In the genomic region with DNA sequence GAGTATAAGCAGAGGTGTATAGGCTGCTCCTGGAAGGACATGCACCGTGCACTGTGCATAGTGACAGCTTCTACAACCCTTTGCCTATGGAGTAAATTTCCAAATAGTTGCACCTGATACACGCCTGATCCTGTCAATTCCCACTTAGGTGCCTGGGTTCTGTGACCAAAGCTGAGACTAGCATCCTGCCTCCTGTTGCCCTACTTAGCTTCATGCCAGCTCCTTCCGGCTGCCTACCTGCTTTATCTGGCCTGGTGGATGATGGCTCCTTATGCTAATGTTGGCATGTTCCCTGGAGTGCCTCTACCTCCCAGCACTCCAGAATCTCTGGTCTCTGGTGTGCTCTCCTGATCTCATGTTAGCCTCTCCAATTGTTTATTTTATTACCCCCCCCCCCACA, we compare ENCODE assay signal across 19 mouse cellular contexts.
DNase-seq lines count a peak whose midpoint lies in the region; ATAC-seq lines count a peak whose summit lies in the region.
"Had no signal": no experiment of that assay in that cellular context is flagged by ENCODE, and none has a peak within 500 bp of the region (broad histone marks: within the 10 kb centered on the region; RNA-seq: fewer than 3 reads in every experiment).

No protein-coding gene starts in this region.

- ATAC-seq in forebrain, embryonic 15.5 days (replicated peaks): no peak
- ATAC-seq: forebrain, embryonic 16.5 days; hindbrain, postnatal 0 days had no signal

- 88% methylated on average over 3 of the region's 3 CpGs for WGBS in forebrain, embryonic 15.5 days

- H3K9ac ChIP-seq in forebrain, embryonic 15.5 days (replicated peaks): no peak overlapping the region
- H3K9ac ChIP-seq: embryonic facial prominence, embryonic 12.5 days; hindbrain, embryonic 12.5 days had no signal

- no peak overlapping the region for H3K4me2 ChIP-seq in forebrain, embryonic 15.5 days (replicated peaks)
- H3K4me2 ChIP-seq: embryonic facial prominence, embryonic 12.5 days; hindbrain, embryonic 12.5 days had no signal

- DNase-seq in brain, adult 2 months (ENCODE audit: low read depth, low spot score): peak; percentile 97
- DNase-seq in cerebellum, adult 11 months: peak; percentile 82
- peak; percentile 81 for DNase-seq in cerebellum, adult 8-10 months
- peak; percentile 72 to 80 for DNase-seq in cerebellum, postnatal 14 days
- no peak for DNase-seq in lung, postnatal 4 days
- no peak for DNase-seq in spleen, postnatal 14 days (ENCODE audit: low spot score in 2 of 2)
- DNase-seq: adrenal gland, adult 8-10 months; adrenal gland, postnatal 36 days; gastrocnemius, adult 2 months; gastrocnemius, postnatal 25 days; heart, postnatal 10 days; heart, postnatal 4 days; kidney, adult 18-20 months had no signal

- no peaks in the 10 kb centered on the region for H3K9me3 ChIP-seq in forebrain, embryonic 15.5 days
- H3K9me3 ChIP-seq: embryonic facial prominence, embryonic 12.5 days; heart, embryonic 10.5 days; hindbrain, embryonic 12.5 days had no signal

- H3K27me3 ChIP-seq in forebrain, embryonic 15.5 days: no peaks in the 10 kb centered on the region
- H3K27me3 ChIP-seq: embryonic facial prominence, embryonic 12.5 days; hindbrain, embryonic 12.5 days had no signal

- H3K36me3 ChIP-seq in forebrain, embryonic 15.5 days: no peaks in the 10 kb centered on the region
- H3K36me3 ChIP-seq: embryonic facial prominence, embryonic 12.5 days; heart, embryonic 10.5 days; hindbrain, embryonic 12.5 days had no signal

- no peak overlapping the region for H3K27ac ChIP-seq in forebrain, embryonic 15.5 days (replicated peaks)
- H3K27ac ChIP-seq: embryonic facial prominence, embryonic 12.5 days; gastrocnemius, adult 2 months; heart, embryonic 10.5 days; hindbrain, embryonic 12.5 days; hindbrain, postnatal 0 days had no signal

- H3K4me3 ChIP-seq in forebrain, embryonic 15.5 days: no peak overlapping the region
- H3K4me3 ChIP-seq: embryonic facial prominence, embryonic 12.5 days; gastrocnemius, adult 2 months; heart, embryonic 10.5 days; hindbrain, embryonic 12.5 days had no signal

- H3K4me1 ChIP-seq in forebrain, embryonic 15.5 days: peaks cover 15% of the 10 kb centered on the region
- H3K4me1 ChIP-seq: embryonic facial prominence, embryonic 12.5 days had no signal

Comparison
In these comparisons a context has a peak if more than half of its experiments do, and no peak if none do; other contexts are left out.
1. DNase-seq: peak in brain, adult 2 months (single experiment), cerebellum, adult 11 months (single experiment), cerebellum, adult 8-10 months (single experiment) and cerebellum, postnatal 14 days (2 of 2); none in lung, postnatal 4 days (0 of 2) and spleen, postnatal 14 days (0 of 2).